Mouse (Mus musculus): ENCODE results near the gene Xirp1.

DNA sequence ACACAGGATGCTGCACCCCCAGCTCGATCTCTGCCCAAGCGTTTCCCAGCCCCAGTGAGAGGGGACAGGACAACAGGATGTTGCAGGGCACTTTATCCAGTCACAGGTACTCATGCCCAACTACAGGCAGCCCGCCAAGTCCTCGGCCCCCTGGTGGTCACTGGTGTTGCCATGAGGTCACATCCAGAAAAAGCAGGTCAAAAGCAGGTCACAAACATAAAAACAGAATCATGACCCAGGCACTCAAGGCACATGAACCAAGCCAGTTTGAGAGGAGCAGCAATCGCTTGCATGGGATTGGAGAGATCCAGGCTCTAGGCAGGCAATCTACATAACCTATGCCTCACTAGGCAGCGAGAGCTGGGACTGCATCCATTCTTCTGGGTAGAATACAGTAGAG, 53.2 kb downstream of the Xirp1 start:
- peak; percentile 42 for TF ChIP-seq CTCF (IDR thresholded peaks at IDR 0.05; ENCODE audit: low read depth, low read length)
- no peak for TF ChIP-seq GATA1 (IDR thresholded peaks at IDR 0.05; ENCODE audit: borderline replicate concordance, low read length)
- TF ChIP-seq TAL1 (conservative IDR thresholded peaks at IDR 0.05; ENCODE audit: low read depth, low read length), result no peak
- TF ChIP-seq POLR2AphosphoS5 (IDR thresholded peaks at IDR 0.05; ENCODE audit: insufficient replicate concordance, low read depth, low read length), result no peak
- no peak for TF ChIP-seq GATA2 (IDR thresholded peaks at IDR 0.05; ENCODE audit: borderline replicate concordance, low read depth, low read length)
